Mouse (Mus musculus) E14TG2a.4 (cell line): ENCODE measurements around the gene Csrp1.
A peak's percentile ranks its signal among the peaks of the same experiment; 100 is the strongest.

Source experiments
- H3K27me3 ChIP-seq: 2 replicates; pipeline ENCODE4 v1.6.1; 2014; ENCODE audit warnings: low read length, control low read depth; ENCODE audit not compliant: insufficient read depth
- H3K36me3 ChIP-seq: 2 replicates; pipeline ENCODE4 v1.6.1; 2014; ENCODE audit warnings: low read length, control low read depth; ENCODE audit not compliant: insufficient read depth
- H3K4me1 ChIP-seq: replicated peaks from 2 replicates; pipeline ENCODE4 v1.6.1; 2014; ENCODE audit warnings: low read depth, low read length, control low read depth
- H3K4me3 ChIP-seq: replicated peaks from 2 replicates; pipeline ENCODE4 v1.5.1; 2014; ENCODE audit warnings: mild to moderate bottlenecking, low read length
- H3K9me3 ChIP-seq: 2 replicates; pipeline ENCODE4 v1.6.1; 2014; ENCODE audit warnings: low read length, control low read depth
- CTCF ChIP-seq: conservative IDR thresholded peaks from 2 replicates; pipeline ENCODE4 v1.5.1; 2014; ENCODE audit warnings: low read length
- NANOG ChIP-seq: IDR thresholded peaks from 2 replicates; pipeline ENCODE4 v1.6.1; 2014; ENCODE audit warnings: borderline replicate concordance, low read length, mixed read lengths
- POU5F1 ChIP-seq: IDR thresholded peaks from 2 replicates; pipeline ENCODE4 v1.6.1; 2014; ENCODE audit warnings: low read length, borderline replicate concordance

Csrp1 gene

GRCm38 (mm10) chr1:135676938-135677682 is 42.8 kb upstream of the Csrp1 start:
- Histone ChIP-seq H3K27me3 (peaks cover 48% of the 10 kb centered on the region), H3K4me3 (0 out of 2 replicates have a peak overlapping the region, but pooled peaks have one; percentile 17), H3K36me3 (no peaks in the 10 kb centered on the region), H3K4me1 (peaks cover 70% of the 10 kb centered on the region), H3K9me3 (no peaks in the 10 kb centered on the region)
- TF ChIP-seq POU5F1 = peak; percentile 93
- TF ChIP-seq NANOG = peak; percentile 51; the same call in 1 of the 2 replicates
- TF ChIP-seq CTCF = no peak

- Histone ChIP-seq H3K27me3 (peaks cover 45% of the 10 kb centered on the region), H3K4me3 (no peak overlapping the region), H3K9me3 (no peaks in the 10 kb centered on the region), H3K36me3 (no peaks in the 10 kb centered on the region), H3K4me1 (peaks cover 63% of the 10 kb centered on the region)
- TF ChIP-seq POU5F1 (no peak), CTCF (no peak), NANOG (no peak)
These were observed 41.7 kb upstream of the Csrp1 start for GRCm38 (mm10) chr1:135678145-135678544.

GRCm38 (mm10) chr1:135680716-135681115 is 39.1 kb upstream of the Csrp1 start:
- H3K9me3 ChIP-seq = no peaks in the 10 kb centered on the region
- peaks cover 51% of the 10 kb centered on the region for H3K27me3 ChIP-seq
- H3K4me1 ChIP-seq = peaks cover 48% of the 10 kb centered on the region
- no peak overlapping the region for H3K4me3 ChIP-seq
- TF ChIP-seq NANOG (no peak), POU5F1 (no peak), CTCF (no peak)
- no peaks in the 10 kb centered on the region for H3K36me3 ChIP-seq

GRCm38 (mm10) chr1:135681122-135681521 is 38.7 kb upstream of the Csrp1 start:
- Histone ChIP-seq H3K9me3 (no peaks in the 10 kb centered on the region), H3K4me1 (peaks cover 48% of the 10 kb centered on the region), H3K36me3 (no peaks in the 10 kb centered on the region), H3K27me3 (peaks cover 55% of the 10 kb centered on the region), H3K4me3 (no peak overlapping the region)
- TF ChIP-seq CTCF (no peak), NANOG (no peak), POU5F1 (no peak)

- TF ChIP-seq CTCF = no peak
- TF ChIP-seq POU5F1 = no peak
- TF ChIP-seq NANOG = no peak
- H3K4me1 ChIP-seq = peaks cover 40% of the 10 kb centered on the region
- H3K9me3 ChIP-seq = no peaks in the 10 kb centered on the region
- no peak overlapping the region for H3K4me3 ChIP-seq
- H3K36me3 ChIP-seq = no peaks in the 10 kb centered on the region
- H3K27me3 ChIP-seq = peaks cover 86% of the 10 kb centered on the region
These were observed 35.0 kb upstream of the Csrp1 start for GRCm38 (mm10) chr1:135684895-135685294.

GRCm38 (mm10) chr1:135685316-135685715 is 34.5 kb upstream of the Csrp1 start:
- Histone ChIP-seq H3K9me3 (no peaks in the 10 kb centered on the region), H3K4me3 (no peak overlapping the region), H3K27me3 (peaks cover 85% of the 10 kb centered on the region), H3K36me3 (no peaks in the 10 kb centered on the region), H3K4me1 (peaks cover 42% of the 10 kb centered on the region)
- no peak for TF ChIP-seq POU5F1
- no peak for TF ChIP-seq CTCF
- no peak for TF ChIP-seq NANOG

- H3K4me3 ChIP-seq = peak overlapping the region; percentile 84
- peaks cover 43% of the 10 kb centered on the region for H3K4me1 ChIP-seq
- H3K9me3 ChIP-seq = no peaks in the 10 kb centered on the region
- H3K36me3 ChIP-seq = no peaks in the 10 kb centered on the region
- peaks cover 84% of the 10 kb centered on the region for H3K27me3 ChIP-seq
- TF ChIP-seq POU5F1 (no peak), CTCF (no peak), NANOG (no peak)
These were observed 32.9 kb upstream of the Csrp1 start for GRCm38 (mm10) chr1:135686792-135687510.

GRCm38 (mm10) chr1:135687771-135688492 is 31.9 kb upstream of the Csrp1 start:
- peak overlapping the region; percentile 84 for H3K4me3 ChIP-seq
- H3K9me3 ChIP-seq = no peaks in the 10 kb centered on the region
- peaks cover 75% of the 10 kb centered on the region for H3K27me3 ChIP-seq
- TF ChIP-seq CTCF (no peak), NANOG (no peak), POU5F1 (no peak)
- no peaks in the 10 kb centered on the region for H3K36me3 ChIP-seq
- peaks cover 43% of the 10 kb centered on the region for H3K4me1 ChIP-seq
